9 mouse cellular contexts compared by ENCODE assay signal in genomic region chr2:26578369-26578768, GRCm38 (mm10). TPM values are rescaled to one million over a fixed set of nuclear protein-coding genes. Genes with fewer than 3 reads are reported as not detected.
DNase-seq lines count a peak whose midpoint lies in the region; ATAC-seq lines count a peak whose summit lies in the region.
"Had no signal": no experiment of that assay in that cellular context is flagged by ENCODE, and none has a peak within 500 bp of the region (broad histone marks: within the 10 kb centered on the region; RNA-seq: fewer than 3 reads in every experiment).

No protein-coding gene starts in this region.

- no peaks in the 10 kb centered on the region for H3K36me3 ChIP-seq in lung, embryonic 15.5 days

- peak overlapping the region; percentile 63 for H3K27ac ChIP-seq in lung, embryonic 15.5 days

- H3K9me3 ChIP-seq in lung, embryonic 15.5 days, result no peaks in the 10 kb centered on the region

- H3K27me3 ChIP-seq in lung, embryonic 15.5 days, result no peaks in the 10 kb centered on the region

- peaks cover 67% of the 10 kb centered on the region for H3K4me1 ChIP-seq in lung, embryonic 15.5 days

- H3K4me3 ChIP-seq in lung, embryonic 15.5 days, result no peak overlapping the region

- H3K4me2 ChIP-seq in lung, embryonic 15.5 days, result peak overlapping the region; percentile 30; the same call in 1 of the 2 replicates

- DNase-seq in gastrocnemius, postnatal 25 days, result peak; percentile 64
- no peak for DNase-seq in gastrocnemius, adult 8-10 months (ENCODE audit: low spot score in 2 of 2)
- peak; percentile 24 for DNase-seq in forelimb bud, embryonic 11.5 days (ENCODE audit: low read depth, low spot score)
- DNase-seq in kidney, adult 18-20 months, result peak; percentile 59
- no peak for DNase-seq in urinary bladder, adult 18-20 months (ENCODE audit: low spot score in 2 of 2)
- no peak for DNase-seq in urinary bladder, postnatal 25 days (ENCODE audit: low spot score)

- 44% methylated on average over 6 of the region's 6 CpGs for WGBS in lung, embryonic 15.5 days

- ATAC-seq in lung, embryonic 15.5 days (ENCODE audit: borderline replicate concordance, extremely low read depth, low FRiP score, low TSS enrichment), result no peak
- no peak for ATAC-seq in cerebellum, adult (ENCODE audit: insufficient number of reproducible peaks, low FRiP score, low TSS enrichment)

- H3K9ac ChIP-seq in lung, embryonic 15.5 days, result no peak overlapping the region

RNA-seq across cellular contexts. Expression of gene Egfl7, which starts 1.4 kb away (rescaled TPM):
- 10 to 100 TPM; 42.3 to 67.2 TPM for total RNA-seq in gastrocnemius, postnatal 25 days (2021)
- 10 to 100 TPM; 28.7 to 37.4 (median 31.6) TPM for total RNA-seq in gastrocnemius, adult 8-10 months (2022)
- 339 and 341 TPM in 2 replicates for polyA plus RNA-seq in lung, embryonic 15.5 days (2015; fragmentation: Nextera tagmentation; extraction: Ambion mirVana)

RNA-seq across cellular contexts. Expression of gene Gm20532, which starts 8.1 kb away (rescaled TPM):
- not detected for total RNA-seq in gastrocnemius, postnatal 25 days (2021)
- total RNA-seq in gastrocnemius, adult 8-10 months (2022), result not detected
- not detected in 2 replicates for polyA plus RNA-seq in lung, embryonic 15.5 days (2015; fragmentation: Nextera tagmentation; extraction: Ambion mirVana)
- total RNA-seq: left cerebral cortex, postnatal 10 days had no signal

RNA-seq across cellular contexts. Expression of gene Agpat2, which starts 25.8 kb away (rescaled TPM):
- 10 to 100 TPM in 1 of 2 experiments, 1 to 10 TPM in 1; 3.0 to 14.6 TPM for total RNA-seq in gastrocnemius, postnatal 25 days (2021)
- 1 to 10 TPM; 2.9 to 8.9 (median 5.6) TPM for total RNA-seq in gastrocnemius, adult 8-10 months (2022)
- 39.1 and 41.1 TPM in 2 replicates for polyA plus RNA-seq in lung, embryonic 15.5 days (2015; fragmentation: Nextera tagmentation; extraction: Ambion mirVana)

RNA-seq across cellular contexts. Expression of gene Fam69b, which starts 49.9 kb away (rescaled TPM):
- 1 to 10 TPM; 1.3 to 2.5 TPM for total RNA-seq in gastrocnemius, postnatal 25 days (2021)
- 1 to 10 TPM; 1.3 to 2.1 (median 1.6) TPM for total RNA-seq in gastrocnemius, adult 8-10 months (2022)
- 21.8 and 23.5 TPM in 2 replicates for polyA plus RNA-seq in lung, embryonic 15.5 days (2015; fragmentation: Nextera tagmentation; extraction: Ambion mirVana)

Comparison
In these comparisons a context has a peak if more than half of its experiments do, and no peak if none do; other contexts are left out.
1. DNase-seq: peak in gastrocnemius, postnatal 25 days (single experiment), forelimb bud, embryonic 11.5 days (single experiment) and kidney, adult 18-20 months (single experiment); none in gastrocnemius, adult 8-10 months (0 of 2), urinary bladder, adult 18-20 months (0 of 2) and urinary bladder, postnatal 25 days (single experiment).